Mouse (Mus musculus) cerebral cortex, adult 2 months (tissue): ENCODE results near the gene Ocel1.

Experiments used
- WGBS: fragments of 180-500 bp; shearing (Covaris S2); methylation state at CpG from one replicate; pipeline ENCODE4 v1.1.7; 2018; 5-methylcytosine and 5-hydroxymethylcytosine counted together

The Ocel1 gene

GRCm38 (mm10) chr8:71380178-71381171 is 9.4 kb downstream of the Ocel1 start:
- 2% methylated on average over 72 of the region's 72 CpGs for WGBS

- under 1% methylated on average over 88 of the region's 89 CpGs for WGBS
These were observed 10.4 kb downstream of the Ocel1 start, which contains the start of gene Nr2f6 for GRCm38 (mm10) chr8:71381421-71381970. Gene Nr2f6 (minus strand): TSS chr8:71381960.

GRCm38 (mm10) chr8:71381971-71382961 is 11.2 kb downstream of the Ocel1 start:
- whole genome bisulfite sequencing, result 3% methylated on average over 75 of the region's 80 CpGs

- WGBS, result 57% methylated on average over 12 of the region's 12 CpGs
These were observed 12.3 kb downstream of the Ocel1 start for GRCm38 (mm10) chr8:71383396-71383795.

- WGBS, result 82% methylated on average over 3 of the region's 3 CpGs
These were observed 12.8 kb downstream of the Ocel1 start for GRCm38 (mm10) chr8:71383860-71384259.

GRCm38 (mm10) chr8:71385212-71385835 is 14.2 kb downstream of the Ocel1 start:
- WGBS, result 79% methylated on average over 12 of the region's 12 CpGs

- WGBS, result 81% methylated on average over 1 of the region's 1 CpGs
These were observed 17.2 kb downstream of the Ocel1 start for GRCm38 (mm10) chr8:71388267-71388666.

- WGBS, result 99% methylated on average over 2 of the region's 2 CpGs
These were observed 20.6 kb downstream of the Ocel1 start for GRCm38 (mm10) chr8:71391696-71392095.

GRCm38 (mm10) chr8:71392391-71392790 is 21.3 kb downstream of the Ocel1 start:
- 81% methylated on average over 5 of the region's 5 CpGs for WGBS

GRCm38 (mm10) chr8:71392871-71393270 is 21.8 kb downstream of the Ocel1 start:
- 22% methylated on average over 3 of the region's 3 CpGs for WGBS

- WGBS, result 78% methylated on average over 7 of the region's 7 CpGs
These were observed 23.4 kb downstream of the Ocel1 start for GRCm38 (mm10) chr8:71394481-71394880.

- 86% methylated on average over 10 of the region's 10 CpGs for WGBS
These were observed 24.0 kb downstream of the Ocel1 start for GRCm38 (mm10) chr8:71395071-71395470.

GRCm38 (mm10) chr8:71395629-71396028 is 24.5 kb downstream of the Ocel1 start, which contains the start of gene Ushbp1:
Gene Ushbp1 (minus strand): TSS chr8:71395802.
- 78% methylated on average over 9 of the region's 9 CpGs for WGBS

GRCm38 (mm10) chr8:71396639-71397305 is 25.7 kb downstream of the Ocel1 start, which contains the start of gene Babam1:
Gene Babam1 (plus strand): TSS chr8:71396861.
- 1% methylated on average over 34 of the region's 34 CpGs for WGBS

- 86% methylated on average over 12 of the region's 12 CpGs for WGBS
These were observed 26.6 kb downstream of the Ocel1 start for GRCm38 (mm10) chr8:71397701-71398100.

GRCm38 (mm10) chr8:71400826-71401225 is 29.7 kb downstream of the Ocel1 start:
- 84% methylated on average over 2 of the region's 2 CpGs for WGBS

- WGBS, result 88% methylated on average over 9 of the region's 9 CpGs
These were observed 31.4 kb downstream of the Ocel1 start for GRCm38 (mm10) chr8:71402446-71402964.

- 91% methylated on average over 6 of the region's 6 CpGs for WGBS
These were observed 32.2 kb downstream of the Ocel1 start for GRCm38 (mm10) chr8:71403107-71403885.

- 88% methylated on average over 8 of the region's 8 CpGs for WGBS
These were observed 32.9 kb downstream of the Ocel1 start for GRCm38 (mm10) chr8:71404011-71404410.
